Mouse (Mus musculus): Measurements from ENCODE around the gene Hmces.

Hmces gene

DNA sequence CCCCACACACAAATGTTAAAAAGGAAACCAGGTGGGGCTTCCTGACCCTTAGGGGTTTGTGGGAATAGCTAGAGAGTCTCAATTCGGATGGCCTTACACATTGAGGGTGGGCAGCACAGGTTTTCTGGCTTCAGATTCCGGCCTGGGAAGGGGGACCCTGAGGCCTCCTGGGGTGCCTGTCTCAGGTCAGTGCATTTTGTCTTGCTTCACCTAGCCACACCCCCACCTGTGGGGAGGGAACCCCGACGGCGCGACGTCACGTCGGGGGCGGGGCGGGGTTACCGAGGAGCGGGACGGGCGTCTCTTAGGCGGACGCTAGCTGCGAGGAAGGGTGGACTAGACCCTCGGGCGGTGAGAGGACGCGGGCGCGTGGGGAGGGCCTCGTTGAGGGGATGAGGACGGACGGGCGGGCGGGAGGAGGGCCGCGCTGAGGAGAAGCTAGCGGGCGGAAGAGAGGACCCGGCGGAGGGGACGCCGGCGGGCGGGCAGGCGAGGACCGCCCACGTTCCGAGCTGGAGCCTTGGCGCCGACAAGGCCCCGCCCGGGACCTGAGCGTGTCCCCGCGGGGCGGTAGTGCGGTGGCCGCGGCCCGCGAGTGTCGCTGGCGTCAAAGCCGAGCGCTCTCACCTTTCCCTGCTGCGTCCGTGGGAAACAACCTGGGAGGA lies at the start of gene Hmces:
Gene Hmces, plus strand, starts transcription at position 275 of the 665 bp plus-strand sequence.
- peak; percentile 89 for DNase-seq

DNA sequence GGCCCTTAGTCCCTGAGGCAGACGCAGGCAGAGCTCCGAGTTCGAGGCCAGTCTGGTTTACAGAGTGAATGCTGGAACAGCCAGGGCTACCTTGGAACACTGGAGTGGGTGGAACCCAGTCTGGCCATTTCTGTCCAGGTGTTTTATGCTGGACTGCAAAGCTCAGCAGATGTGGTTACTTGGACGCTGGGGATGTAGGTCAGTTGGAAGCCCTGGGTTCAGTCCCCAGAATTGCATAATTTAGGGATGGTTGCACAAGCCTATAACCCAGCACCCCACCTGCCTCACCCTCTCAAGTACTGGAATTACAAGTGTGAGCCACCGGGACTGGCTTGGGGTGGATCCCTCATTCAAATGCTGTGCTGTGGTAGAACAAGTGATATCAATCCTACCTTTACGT lies 47.5 kb upstream of the Hmces start:
- DNase-seq, result no peak

DNA sequence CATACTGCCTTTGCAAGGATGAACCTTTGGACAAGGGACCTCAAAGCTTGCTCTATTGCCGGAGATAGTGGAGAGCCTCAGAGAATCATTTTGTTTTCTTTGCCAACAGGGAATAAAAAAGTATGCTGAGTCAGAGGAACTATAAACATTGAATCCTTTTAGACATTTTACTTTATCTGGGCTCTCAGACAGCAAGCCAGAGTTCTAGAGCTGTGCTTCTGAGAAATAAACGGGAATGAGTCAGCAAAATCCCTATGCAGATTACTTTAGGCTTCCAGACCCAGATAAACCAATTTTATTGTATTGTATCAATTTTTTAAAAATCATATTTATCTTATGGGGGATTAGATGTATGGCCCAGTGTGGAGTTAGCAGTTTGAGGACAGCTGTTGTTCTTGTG lies 46.5 kb upstream of the Hmces start:
- no peak for DNase-seq

DNA sequence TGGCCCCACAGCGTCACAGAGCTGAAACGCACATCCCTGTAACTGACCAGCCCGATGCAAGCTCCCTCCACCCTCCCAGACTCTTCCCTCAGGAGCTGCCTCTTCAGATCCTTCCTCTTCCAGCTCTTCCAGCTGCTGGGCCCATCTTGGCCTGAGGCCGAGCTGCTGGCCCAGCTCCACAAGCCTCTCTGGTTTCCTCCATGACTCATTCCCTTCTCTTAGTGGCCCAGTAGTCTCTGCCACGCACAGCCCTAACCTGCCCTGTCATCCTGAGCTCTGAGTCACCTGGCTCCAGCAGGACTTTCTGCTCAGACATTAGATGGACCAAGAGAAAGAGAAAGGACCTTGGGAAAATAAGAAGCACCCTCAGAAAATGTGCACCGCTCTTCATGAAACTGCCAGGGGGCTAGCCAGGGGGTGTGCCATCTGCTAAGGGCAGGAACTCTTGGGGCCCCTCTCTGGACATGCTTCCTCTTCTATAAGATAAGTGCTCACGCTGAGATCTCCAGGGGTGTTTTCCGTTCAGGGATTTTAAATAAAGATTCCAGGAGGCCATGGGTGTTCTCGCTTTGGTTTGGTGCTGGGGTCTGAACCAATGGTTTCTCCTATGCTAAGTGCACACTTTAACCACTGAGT lies 44.7 kb upstream of the Hmces start:
- DNase-seq, result peak; percentile 46

DNA sequence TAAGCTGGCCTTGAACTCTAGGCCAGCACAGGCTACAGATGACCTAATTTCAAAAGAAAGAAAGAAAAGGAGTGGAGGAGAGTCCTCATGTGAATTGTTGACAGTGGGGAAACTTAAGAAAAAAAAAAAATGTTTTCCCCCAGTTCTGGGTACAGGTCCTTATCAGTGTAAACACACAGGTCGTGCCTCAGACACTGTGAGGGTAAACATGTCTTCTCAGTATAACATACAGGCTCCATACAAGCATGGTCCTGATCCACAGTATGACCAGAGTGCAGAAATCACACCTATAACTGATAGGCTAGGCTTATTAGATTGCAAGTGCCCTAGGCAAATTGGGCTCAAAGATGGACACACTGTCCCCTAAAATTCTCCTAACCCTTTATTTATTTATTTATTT lies 43.3 kb upstream of the Hmces start:
- DNase-seq, result no peak

DNA sequence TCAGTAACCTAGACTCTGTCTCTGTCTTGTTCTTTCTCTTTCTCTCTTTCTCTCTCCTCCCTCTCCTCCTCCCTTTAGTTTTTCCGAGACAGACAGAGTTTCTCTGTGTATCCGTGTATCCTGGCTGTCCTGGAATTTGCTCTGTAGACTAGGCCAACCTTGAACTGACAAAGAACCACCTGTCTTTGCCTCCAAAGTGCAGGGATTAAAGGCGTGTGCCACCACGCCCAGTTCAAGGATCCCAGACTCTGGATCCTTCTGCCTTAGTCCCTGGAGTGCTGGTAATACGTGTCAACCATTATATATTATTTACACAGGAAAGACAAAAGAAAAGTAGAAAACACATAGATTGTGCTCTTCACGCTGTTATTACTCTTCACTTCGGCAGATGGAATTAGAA lies 42.5 kb upstream of the Hmces start:
- no peak for DNase-seq

DNA sequence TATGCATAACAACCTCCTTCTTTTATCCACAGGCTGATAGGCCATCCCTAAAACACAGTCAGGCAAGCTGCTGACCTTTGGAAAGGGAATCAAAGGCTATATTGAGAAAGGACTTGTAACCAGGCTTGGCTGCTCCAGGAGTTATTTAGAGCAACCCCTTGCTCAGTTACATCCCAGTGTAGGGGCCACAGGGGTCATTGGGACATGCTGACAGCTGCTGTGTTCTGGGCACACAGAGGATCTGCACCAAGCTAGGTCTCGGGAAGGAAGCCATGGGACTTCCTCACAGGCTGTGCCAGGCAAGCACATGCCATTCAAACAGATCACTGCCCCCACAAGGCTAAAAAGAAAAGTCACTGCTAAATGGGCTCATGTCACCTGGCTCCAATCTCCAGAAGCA lies 40.6 kb upstream of the Hmces start:
- DNase-seq, result no peak

DNA sequence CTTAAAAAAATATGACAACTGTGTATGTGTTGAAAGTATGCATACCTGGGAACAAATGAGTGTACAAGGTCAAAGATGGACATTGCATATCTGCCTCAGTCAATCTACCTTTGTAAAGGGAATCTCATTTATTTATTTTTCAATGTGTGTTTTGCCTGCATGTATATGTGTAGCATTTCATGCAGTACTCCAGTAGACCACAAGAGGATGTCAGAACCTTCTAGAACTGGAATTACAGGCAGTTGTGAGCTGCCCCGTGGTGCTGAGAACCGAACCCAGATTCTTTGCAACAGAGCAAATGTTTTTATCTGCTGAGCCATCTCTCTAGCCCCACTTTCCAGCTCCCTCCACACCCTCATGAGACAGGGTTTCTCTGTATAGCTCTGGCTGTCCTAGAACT lies 39.8 kb upstream of the Hmces start:
- DNase-seq, result no peak

DNA sequence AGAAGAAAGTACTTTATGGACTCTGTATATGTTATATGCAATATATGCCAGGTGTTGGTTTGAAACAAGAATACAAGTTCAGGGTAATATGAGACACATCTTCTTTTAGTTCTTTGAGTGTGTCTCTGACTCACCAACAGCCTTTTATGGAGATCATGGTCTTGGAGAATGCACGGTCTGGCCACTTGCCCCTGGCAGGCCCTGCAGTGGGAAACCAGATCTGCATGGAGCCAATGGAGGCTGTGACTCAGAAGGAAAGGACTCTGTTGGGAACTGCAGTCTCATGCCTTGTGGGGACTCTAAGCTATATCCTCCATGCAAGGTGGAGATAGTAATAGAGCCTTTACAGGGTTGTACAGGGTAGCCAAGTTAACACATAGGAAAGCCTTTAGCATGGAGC lies 38.7 kb upstream of the Hmces start:
- no peak for DNase-seq

DNA sequence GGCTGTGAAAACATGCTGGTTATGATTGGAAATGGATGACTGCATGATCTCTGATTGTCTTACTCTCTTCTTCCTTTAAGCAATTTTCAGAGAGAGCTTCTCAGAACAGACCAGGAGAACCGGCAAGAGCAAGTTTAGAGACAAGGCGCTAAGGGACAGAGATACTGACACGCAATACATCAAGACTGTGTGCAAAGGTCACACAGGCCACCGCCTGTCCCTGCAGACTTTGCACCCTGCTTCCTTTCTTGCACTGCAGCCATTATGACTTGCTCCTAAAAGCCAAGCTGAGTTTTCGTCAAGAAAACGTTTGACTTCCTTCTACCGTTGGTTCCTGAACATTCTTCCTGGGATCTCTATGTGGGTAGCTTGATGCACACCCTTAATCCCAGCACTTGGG lies 38.2 kb upstream of the Hmces start:
- DNase-seq, result no peak

DNA sequence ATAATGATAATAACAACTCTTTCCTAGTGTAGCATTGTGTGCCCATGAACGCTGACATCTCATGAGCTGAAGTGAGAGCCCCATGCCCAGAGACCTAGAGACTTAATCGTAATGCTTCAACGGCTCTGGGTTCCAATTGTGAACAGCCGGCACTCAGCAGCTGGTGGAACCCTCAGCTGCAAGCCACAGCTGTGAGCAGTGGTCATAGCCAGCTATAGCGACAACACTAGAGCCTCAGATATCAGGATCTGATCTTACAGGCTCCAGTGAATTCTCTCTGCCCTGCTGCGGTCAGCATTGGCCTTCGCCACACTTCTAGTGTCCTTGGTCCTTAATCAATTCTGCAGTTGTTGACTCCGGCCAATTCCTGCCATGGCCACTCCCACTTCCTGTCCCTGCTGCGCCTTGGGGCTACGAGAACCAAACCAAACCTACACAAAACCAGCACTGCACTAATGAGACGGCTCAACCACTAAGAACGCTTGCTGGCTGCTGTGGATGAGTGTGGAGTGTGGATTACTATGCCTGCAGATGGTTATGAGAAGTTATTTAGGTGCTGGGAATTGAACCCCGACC lies 37.6 kb upstream of the Hmces start:
- DNase-seq, result peak; percentile 49

DNA sequence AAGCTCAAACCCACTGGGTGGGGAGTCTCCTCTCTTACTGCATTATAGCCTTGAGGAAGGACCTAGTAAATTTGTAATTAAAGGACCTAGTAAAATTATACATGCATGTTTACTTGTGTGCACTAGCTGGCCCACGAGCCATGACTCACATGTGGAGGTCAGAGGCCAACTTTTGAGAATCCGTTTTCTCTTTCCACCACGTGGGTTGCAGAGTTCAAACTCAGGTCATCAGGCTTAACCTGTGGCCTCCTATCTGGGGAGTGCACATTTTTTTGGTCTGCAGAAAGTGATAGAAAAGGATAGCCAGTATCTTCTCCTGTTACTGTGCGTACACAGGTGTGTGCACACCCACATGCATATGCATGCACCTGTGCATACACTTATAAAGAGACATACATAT lies 34.7 kb upstream of the Hmces start:
- DNase-seq, result no peak

DNA sequence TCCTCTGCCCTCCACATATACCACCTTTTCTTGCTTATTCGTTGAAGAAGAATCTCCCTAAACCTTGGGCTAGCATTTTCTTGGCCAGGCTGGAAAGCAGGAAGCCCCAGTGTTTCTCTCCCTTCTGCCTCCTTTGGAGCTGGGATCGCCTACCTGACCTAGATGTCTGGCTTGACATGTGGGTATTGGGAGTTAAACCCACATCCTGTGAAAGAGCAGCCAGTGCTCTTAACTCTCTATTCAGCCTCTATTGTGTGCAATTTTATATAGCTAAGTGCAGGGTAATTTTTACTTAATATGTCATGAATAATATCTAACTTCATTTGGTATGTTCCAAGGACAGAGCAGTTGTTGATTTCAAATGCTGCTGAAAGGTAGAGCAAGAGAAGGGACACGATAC lies 34.1 kb upstream of the Hmces start:
- no peak for DNase-seq

DNA sequence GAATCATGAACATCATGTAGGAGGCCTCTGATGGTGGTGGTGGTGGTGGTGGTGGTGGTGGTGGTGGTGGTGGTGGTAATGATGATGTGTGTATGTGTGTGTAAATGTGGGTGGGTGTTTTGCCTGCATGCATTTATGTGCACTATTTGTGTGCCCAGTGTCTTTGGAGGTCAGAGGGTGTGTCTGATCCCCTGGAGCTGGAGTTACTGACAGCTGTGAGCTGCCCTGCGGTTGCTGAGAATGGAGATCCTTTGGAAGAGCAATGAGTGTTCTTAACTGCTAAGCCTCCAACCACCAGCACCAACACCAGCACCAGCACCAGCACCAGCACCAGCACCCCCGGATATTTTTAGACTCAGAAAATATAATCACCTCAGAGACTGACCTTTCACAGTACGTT lies 31.5 kb upstream of the Hmces start:
- no peak for DNase-seq

DNA sequence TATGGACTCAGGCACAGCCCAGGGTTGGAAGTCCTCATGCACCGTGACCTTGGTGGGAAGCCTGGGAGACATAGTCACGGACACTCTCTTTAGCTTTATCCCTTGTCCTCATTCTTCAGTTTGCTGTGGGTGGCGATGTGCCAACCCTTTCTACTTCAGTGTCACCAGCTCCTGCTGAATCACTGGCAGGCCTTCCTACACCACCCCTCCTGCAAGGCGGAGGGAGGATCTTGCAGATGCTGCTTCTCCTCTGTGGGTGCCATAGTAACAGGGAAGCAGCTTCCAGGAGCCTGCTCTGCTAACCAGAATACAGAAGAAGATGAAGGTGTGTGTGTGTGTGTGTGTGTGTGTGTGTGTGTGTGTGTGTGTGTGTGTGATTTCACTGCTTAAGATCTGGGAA lies 30.9 kb upstream of the Hmces start:
- DNase-seq, result no peak

DNA sequence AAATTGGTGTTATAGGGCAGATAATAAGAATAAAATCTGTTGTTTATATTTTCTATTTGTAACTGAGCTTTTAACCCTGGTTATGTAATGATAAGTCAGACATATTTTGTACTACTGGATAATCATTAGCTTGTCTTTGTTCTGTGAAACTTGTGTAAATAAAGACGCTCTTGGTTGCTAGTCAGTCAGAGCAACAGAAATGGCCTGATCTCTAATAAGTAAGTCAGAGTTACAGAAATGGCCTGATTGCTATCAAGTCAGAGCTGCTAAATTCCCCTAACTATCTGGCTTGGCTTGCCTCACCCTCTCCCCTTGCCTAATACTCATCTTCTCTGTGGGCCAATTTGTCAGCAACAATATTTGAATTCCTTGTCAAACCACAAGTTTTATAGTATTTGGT lies 27.0 kb upstream of the Hmces start:
- no peak for DNase-seq

DNA sequence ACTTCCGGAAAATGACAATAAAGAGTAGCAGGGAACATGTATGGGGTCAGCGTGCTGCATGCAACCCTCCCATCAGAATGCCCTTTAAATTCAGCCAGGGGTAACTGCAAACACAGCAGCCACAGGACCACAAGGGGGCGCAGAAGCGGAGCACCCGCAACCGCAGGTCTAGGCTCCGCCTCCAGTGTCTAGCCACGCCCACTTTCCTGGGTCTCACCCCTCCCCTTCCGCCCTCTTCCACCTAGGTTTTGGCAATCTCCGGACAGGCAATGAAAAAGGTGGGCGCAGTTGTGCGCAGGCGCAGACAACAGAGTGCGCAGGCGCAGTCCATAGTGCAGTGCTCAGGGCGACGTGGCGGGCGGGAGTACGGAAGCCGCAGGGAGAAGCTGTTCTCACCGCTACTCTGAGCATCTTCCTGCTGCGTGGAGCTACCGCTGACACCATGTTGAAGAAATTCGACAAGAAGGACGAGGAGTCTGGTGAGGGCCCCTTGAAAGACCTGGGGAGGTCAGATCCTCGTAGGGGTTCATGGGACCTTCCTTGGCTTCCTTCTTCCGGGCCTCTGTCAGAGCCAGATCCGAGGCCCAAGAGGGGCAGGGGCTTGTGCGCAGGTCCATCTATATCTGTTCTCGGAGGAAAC lies 26.0 kb upstream of the Hmces start, which contains the start of gene Copg1:
Gene Copg1, plus strand, starts transcription at position 221 of the 640 bp plus-strand sequence.
- DNase-seq, result peak; percentile 100

DNA sequence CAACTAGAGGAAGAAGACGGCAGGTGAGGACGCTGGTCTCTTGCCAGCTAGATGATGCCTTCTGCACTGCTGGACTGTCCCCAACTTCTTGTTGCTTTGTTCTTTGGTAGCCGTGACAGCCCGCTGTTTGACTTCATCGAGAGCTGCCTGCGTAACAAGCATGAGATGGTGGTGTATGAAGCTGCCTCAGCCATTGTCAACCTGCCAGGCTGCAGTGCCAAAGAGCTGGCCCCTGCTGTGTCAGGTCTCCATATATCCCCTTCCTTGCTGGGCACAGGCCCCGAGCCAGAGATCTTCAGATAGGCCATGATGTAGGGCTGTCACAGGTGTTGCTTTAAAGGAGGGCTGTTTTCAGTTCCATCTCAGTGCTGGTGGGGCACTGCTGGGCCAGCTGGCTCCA lies 19.8 kb upstream of the Hmces start:
- DNase-seq, result no peak

DNA sequence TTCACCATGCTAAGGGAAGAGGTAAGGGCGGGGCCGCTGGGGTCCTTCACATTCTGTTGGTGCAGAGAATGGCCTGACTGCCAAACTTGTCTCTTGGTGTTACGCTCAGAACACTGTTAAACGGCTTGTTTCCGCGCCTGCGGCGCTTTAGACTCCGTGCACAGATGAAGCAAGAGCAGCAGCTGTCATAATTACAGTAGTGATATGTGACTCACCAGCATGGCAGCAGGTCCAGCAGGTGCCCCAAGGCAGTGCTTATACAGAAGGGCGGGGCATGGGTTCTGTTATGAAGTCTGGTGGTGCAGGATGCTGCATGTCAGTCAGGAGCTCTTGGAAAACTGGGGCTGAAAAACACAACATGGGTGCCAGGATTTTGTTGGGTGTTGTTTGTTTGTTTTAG lies 15.7 kb upstream of the Hmces start:
- no peak for DNase-seq

DNA sequence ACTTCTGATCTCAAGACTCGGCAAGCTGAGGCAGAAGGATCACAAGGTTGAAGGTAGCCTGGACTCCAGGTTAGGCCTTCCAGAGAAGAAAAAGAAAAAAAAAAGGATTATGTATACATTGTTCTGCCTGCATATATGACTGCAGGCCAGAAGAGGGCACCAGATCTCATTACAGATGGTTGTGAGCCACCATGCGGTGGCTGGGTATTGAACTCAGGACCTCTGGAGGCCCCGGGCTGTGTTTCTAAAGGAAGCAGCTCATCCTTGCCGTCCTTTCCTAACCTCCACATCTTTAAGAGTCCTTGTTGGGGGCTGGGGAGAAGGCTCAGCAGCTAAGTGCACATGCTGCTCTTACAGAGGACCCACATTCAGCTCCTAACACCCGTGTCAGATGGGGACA lies 7.1 kb upstream of the Hmces start:
- DNase-seq, result no peak

DNA sequence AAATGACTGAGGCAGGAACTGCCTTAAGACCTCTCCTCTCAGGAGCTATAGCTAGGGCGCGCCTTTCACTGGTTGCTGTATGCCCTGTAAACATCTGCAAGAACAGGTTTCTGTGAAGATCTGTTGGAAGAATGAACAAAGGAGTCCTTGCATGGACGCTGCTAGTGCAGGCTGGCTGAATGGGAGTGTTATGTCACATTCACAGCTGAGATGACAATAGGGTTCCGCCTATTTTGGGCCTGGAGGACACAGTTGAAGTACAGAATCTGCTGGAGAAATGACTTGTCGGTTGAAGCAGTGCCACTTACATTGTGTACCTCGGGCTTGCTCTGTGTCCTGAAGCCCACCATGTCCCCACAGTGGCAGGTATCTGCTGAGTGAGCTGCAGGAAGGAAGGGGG lies 4.6 kb upstream of the Hmces start:
- no peak for DNase-seq

DNA sequence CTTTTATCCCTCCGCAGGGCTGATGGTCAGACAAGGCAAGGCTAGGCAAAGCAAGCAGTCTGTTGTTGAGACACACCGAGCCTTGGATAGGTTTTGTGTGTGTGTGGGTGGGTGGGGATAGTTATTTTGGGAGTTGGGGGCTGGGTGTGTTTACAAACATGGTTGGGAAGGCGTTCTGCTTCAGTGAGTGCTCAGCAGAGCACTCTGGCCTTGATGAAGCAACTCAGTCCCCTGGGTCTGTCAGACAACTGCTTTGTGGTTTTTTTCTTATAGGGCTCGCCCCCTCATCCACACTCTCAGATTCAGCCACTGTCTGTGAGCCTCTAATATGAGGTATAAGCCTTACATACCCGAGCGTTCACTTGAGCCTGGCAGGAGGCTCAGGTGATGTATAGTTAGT lies 2.2 kb upstream of the Hmces start:
- no peak for DNase-seq

DNA sequence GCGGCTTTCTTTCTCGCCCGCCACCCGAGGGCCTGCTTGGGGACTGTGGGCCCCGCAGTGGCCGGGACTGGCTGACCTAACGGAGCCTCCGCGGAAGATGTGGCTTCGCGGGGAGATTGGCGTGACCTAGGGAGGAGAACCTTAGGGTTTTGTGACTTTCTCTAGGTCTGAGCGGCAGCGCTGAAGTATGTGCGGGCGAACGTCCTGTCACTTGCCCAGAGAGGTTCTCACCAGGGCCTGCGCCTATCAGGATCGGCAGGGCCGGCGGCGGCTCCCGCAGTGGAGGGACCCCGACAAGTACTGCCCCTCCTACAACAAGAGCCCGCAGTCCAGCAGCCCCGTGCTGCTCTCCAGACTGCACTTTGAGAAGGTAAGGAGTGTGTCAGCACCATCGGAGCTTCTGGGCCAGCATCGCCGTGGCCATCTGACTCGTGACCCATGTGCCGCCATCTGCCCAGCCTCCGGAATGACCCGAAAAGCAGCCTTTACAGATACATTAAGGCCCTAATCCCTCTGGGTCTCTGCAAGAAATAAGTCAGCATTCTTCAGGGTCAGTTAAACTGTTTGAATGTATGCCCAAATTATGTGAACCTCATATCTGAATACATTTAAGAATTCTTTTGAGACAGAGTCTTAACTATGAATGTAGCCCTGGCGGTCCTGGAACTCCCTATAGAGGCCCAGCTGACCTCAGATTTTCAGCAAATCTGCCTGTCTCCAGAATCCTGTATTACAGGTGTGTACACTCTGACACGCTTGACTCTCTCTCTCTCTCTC lies 779 bp downstream of the Hmces start:
- DNase-seq, result peak; percentile 68
